Mouse (Mus musculus) spleen, adult 18-20 months (tissue): ENCODE data around the gene Irak1bp1.

Source experiments
- DNase-seq, 2 experiments: peaks; one replicate each; pipeline ENCODE4 v3.0.0; 2022; ENCODE audit warnings: mixed read lengths in 2 of 2

The Irak1bp1 gene

DNA sequence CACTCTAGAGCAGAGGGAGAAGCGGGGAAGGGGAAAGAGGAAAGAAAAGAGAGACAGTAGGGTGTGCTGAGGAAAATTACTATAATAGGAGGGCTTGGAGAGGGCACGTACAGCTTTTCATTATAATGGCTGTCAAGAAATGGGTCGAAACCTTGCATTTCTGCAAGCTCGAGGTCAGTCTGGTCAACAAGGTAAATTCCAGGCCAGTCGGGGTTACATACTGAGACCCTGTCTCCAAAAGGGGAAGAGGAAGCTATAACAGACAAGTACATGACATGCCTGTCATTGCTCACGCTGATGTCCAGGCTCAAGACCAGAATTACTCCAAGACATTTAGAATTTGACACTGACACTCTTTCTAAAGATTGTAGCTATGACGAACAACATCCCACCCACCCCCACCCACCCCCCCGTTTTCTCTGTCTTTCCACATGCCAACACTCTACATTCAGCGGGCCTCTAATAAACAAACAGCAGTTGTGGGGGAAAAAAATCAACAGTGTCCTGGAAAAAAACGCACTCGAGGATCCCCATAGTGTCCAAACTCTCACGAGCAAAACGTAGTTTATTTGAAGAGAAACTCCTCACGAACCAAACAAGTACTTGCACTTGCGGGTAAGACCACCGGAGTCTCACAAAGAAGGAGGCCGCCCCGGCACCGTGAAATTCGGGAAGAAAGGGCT is at the start of gene Irak1bp1:
Gene Irak1bp1, plus strand, starts transcription at position 534 of the 683 bp plus-strand sequence.
- DNase-seq = no peak

DNA sequence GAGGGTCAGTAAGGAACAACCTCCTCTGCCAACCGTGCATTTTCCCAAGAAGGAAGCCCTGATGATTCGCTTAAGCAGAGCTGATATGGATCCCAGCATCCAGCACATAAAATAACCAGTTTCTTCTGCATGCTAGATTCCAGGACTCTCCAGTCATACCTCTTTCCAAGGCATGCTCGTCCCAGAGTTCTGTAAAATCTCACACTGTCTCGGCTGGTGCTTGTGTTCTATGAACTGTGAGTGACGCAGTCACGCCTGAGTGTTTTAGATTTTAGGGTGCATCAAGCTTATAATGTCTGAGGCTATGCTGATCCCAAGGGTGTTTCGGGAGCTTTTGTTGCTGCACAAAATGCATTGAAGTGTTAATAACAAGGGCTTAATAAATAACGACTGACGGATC is 41.0 kb upstream of the Irak1bp1 start:
- no peak for DNase-seq

DNA sequence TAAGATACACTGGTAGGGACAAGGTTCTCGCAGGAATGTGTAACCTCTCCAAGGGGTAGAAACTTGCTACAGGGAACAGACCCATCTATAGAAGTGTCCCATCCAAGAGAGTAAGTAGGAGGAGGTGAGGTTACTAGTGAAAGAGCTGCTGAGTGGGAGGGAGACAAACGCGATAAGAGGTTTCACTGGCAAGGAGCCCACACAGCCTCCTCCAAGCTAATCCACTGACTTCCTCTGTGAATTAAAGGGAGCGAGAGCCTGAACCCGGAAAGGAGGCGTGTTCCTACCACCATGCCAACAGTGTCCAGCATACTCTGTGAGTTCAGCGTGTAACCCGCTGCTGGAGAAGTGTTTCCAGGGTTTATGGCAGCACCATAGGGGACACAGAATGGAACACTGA is 29.0 kb upstream of the Irak1bp1 start:
- no peak for DNase-seq

DNA sequence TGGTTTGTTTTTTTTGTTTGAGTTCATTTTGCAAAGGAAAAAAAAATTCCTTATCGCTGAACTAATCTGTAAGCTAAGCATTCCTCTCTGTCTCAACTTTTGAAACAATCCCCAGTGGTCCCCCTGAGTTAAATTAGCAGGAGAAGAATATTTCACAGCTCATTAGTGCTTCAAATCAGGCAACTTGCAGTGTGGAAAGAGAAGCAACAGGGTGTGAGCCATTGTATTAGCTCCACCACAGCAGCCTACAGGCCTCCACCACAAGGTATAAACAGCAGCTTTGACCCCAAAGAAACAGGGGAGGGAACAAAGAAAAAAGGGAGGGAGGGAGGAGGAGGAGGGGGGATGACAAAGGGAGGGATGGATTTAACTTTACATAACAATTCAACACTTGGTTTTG is 22.2 kb upstream of the Irak1bp1 start:
- no peak for DNase-seq

GRCm38 (mm10) chr9:82807635-82808034 is 21.7 kb upstream of the Irak1bp1 start:
- no peak for DNase-seq

- DNase-seq = no peak
These were observed 17.0 kb upstream of the Irak1bp1 start for GRCm38 (mm10) chr9:82812172-82812963.

DNA sequence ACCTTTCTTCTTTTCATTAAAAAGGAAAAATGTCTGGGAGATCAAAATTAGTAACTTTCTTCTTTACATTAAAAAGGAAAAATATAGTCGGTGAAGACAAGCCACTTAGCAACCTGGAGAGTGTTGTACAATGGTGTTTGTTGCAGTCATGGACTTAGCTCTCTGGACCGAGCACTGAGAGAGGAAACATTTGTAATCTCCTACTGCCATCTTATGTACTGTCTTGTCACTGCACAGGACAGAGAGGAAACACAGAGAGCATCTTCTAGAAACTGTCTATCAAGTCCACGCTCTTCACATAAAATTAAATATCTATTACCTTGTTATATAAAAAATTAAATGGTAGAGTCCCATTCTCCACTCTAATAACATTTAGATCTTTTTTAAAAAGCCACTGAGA is 14.8 kb upstream of the Irak1bp1 start:
- DNase-seq = no peak

GRCm38 (mm10) chr9:82815257-82815785 is 14.0 kb upstream of the Irak1bp1 start:
- no peak for DNase-seq

DNA sequence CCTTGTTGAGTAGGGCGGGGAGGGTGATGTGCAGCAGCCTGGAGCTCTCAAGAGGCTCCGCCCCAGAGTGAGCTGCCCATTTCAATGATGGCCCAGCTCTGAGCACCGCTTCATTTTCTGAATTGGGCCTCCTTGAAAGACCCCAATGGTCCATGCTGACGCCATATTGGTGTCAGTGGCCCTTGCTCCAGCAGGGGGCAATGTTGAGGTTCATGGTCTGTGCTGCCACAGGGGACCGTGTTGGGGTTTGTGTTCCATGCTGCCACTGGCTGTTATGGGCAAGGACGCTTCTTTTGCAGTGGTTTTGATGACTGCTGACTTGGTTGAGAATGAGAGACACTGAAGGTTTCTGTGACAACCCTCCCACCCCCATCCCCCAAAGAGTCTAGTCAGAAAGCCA is 2.9 kb upstream of the Irak1bp1 start:
- no peak for DNase-seq

GRCm38 (mm10) chr9:82829693-82830430 is 522 bp downstream of the Irak1bp1 start:
- peak; percentile 78 to 80 for DNase-seq

GRCm38 (mm10) chr9:82831891-82832290 is 2.6 kb downstream of the Irak1bp1 start:
- DNase-seq = no peak

DNA sequence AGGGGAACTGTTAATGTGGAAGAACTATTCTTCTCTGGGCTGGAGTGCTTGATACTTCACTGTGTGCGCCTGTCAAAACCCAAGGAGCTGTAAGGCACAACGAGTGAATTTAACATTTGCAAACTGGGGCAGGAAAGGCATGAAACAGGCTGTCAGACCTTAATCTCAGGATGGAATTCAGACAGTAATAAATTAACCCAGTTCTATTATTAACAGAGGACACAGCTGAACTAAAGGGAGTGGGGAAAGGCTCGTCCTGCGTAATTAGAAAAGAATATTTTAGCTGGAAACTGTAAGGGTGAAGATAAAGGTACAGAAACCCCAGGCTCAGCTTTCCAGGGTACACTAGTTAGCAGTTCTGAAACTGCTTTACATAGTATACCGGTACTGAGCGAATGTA is 6.6 kb downstream of the Irak1bp1 start:
- DNase-seq = no peak

- no peak for DNase-seq
These were observed 13.3 kb downstream of the Irak1bp1 start for GRCm38 (mm10) chr9:82842671-82843070.

DNA sequence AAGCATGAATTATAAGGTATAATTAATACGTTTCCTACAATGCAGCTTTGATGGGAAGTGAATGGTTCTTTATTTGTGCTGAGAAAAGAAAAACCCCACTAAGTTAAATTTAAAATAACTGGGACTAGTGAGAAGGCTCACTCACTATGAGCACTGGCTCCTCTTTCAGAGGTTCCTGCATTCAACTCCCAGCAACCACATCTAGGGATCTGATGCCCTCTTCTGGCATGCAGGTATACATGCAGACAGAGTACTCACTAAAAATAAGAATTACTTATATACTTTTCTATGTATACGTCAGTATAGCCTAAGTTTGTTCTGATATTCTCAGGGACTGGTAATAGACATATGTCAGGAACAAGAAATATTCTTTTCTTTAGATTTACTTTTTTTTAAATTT is 24.7 kb downstream of the Irak1bp1 start:
- DNase-seq = no peak

GRCm38 (mm10) chr9:82854973-82855614 is 25.8 kb downstream of the Irak1bp1 start:
- DNase-seq = no peak

- DNase-seq = no peak
These were observed 26.9 kb downstream of the Irak1bp1 start for GRCm38 (mm10) chr9:82856241-82856640.

DNA sequence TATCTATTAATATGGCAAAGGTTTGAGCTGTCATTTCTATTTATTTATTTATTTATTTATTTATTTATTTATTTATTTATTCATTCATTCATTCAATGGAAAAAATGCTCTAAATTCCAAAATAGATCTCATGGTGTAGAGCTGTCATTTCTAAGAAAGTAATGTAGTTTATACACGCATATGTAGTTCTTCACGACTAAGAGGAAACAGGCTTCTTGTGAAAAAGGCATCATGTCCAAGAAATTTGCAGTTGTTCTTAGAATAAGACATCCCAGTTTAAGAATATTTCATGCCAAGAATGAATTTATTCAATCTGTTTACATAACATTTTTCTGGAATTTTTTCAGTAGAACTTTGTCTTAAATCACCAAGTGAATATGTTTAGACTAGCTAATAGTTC is 31.5 kb downstream of the Irak1bp1 start:
- no peak for DNase-seq

DNA sequence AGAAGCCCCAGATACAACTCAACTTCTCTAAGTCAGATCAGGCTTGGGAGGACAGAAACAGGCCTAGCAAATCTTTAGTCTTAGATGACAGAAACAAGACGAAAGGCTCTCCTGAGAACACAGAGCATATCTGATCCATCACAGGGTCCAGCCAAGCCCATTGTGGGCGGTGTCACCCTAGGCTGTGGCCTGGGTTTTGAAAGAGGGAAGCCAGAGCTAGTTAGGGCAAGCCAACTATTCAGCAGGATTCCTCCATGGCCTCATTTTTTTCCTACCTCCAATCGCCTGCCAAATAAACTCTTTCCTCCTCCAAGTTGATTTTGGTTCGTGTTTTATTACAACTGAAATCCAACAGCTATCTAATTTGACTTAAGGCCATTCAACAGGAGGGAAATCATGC is 32.0 kb downstream of the Irak1bp1 start:
- no peak for DNase-seq

DNA sequence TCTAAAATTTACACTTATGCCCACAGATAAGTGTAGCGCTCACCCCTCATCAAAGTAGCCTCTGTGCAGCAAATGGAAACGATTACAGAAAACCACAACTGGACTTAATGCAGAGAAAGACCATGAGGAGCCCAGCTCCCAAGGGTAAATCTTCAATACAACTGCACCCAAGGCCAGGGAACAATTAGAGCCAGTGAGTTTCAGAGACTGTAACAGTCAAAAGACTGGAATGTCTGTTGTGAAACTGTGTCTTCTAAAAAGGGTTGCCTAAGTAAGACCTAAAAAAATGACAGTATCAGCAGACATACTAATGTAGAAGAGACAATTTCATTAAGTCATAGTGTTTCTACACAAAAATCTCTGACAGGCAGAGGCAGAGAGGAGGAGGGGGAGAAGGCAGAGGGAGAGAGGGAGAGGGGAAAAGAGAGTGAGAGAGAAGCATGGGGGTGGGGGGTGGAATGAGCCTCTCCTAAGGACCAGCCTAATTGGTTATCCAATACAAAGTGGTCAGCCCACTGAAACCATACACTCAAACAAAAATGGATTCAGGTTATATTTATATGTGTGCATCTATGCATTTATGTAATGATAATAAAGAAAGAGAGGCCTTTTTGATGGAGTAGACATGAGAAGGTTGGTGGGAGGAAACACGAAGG is 32.6 kb downstream of the Irak1bp1 start:
- DNase-seq = no peak

DNA sequence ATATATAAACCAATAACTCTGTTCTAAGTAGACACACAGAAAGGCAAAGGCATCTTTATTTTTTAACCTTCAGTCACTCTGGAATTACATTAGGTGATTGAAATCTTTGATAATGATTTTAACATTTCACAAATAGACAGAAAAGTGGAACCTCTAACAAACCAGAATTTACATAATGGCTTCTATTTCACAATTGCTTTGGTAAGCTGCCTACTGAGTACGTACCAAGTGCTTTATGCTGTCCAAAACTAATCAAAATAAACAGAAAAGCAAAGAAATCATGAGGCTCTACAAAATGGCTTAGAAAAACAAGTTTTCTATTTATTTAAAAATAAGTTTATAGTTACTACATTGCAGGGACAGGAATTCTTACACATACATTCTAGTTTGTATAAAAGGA is 36.8 kb downstream of the Irak1bp1 start:
- DNase-seq = no peak

- no peak for DNase-seq
These were observed 38.4 kb downstream of the Irak1bp1 start for GRCm38 (mm10) chr9:82867698-82868097.

GRCm38 (mm10) chr9:82877078-82877477 is 47.7 kb downstream of the Irak1bp1 start:
- no peak for DNase-seq
